Comparison of ENCODE assay signal across 17 mouse cellular contexts in genomic region chr1:119238463-119238862, GRCm38 (mm10).
DNase-seq lines count a peak whose midpoint lies in the region; ATAC-seq lines count a peak whose summit lies in the region.
"Had no signal": no experiment of that assay in that cellular context is flagged by ENCODE, and none has a peak within 500 bp of the region (broad histone marks: within the 10 kb centered on the region; RNA-seq: fewer than 3 reads in every experiment).

No protein-coding gene starts in this region.

- 36% methylated on average over 10 of the region's 10 CpGs for WGBS in kidney, embryonic 14.5 days

- H3K9ac ChIP-seq in kidney, embryonic 14.5 days (ENCODE audit: low read depth, low read length): no peak overlapping the region
- H3K9ac ChIP-seq: limb, embryonic 15.5 days; lung, embryonic 15.5 days had no signal

- peak; percentile 24 for DNase-seq in cerebellum, adult 11 months
- DNase-seq in kidney, adult 18-20 months: no peak
- peak; percentile 58 for DNase-seq in cerebellum, adult 11-12 months
- peak; percentile 22 to 25 for DNase-seq in cerebellum, postnatal 36 days
- DNase-seq in right cerebral cortex, postnatal 4 days: no peak
- DNase-seq in spleen, adult 12 weeks (ENCODE audit: low spot score): no peak
- DNase-seq: gastrocnemius, postnatal 10 days; heart, postnatal 10 days; kidney, postnatal 10 days; thymus, postnatal 14 days had no signal

- H3K4me3 ChIP-seq in kidney, embryonic 14.5 days (ENCODE audit: low read length): no peak overlapping the region
- H3K4me3 ChIP-seq: limb, embryonic 15.5 days; lung, embryonic 15.5 days had no signal

- no peaks in the 10 kb centered on the region for H3K4me1 ChIP-seq in kidney, embryonic 14.5 days (ENCODE audit: control insufficient read depth, insufficient read depth, low read length)
- H3K4me1 ChIP-seq: limb, embryonic 15.5 days; lung, embryonic 15.5 days had no signal

- H3K4me2 ChIP-seq in kidney, embryonic 14.5 days (replicated peaks; ENCODE audit: low read depth, low read length): no peak overlapping the region
- H3K4me2 ChIP-seq: limb, embryonic 15.5 days; lung, embryonic 15.5 days had no signal

- H3K27ac ChIP-seq in kidney, embryonic 14.5 days (ENCODE audit: low read depth, low read length): no peak overlapping the region
- H3K27ac ChIP-seq: limb, embryonic 15.5 days; lung, embryonic 15.5 days; stomach, postnatal 0 days had no signal

- H3K27me3 ChIP-seq in kidney, embryonic 14.5 days (ENCODE audit: control insufficient read depth, insufficient read depth, low read length): no peaks in the 10 kb centered on the region
- H3K27me3 ChIP-seq: limb, embryonic 15.5 days; lung, embryonic 15.5 days had no signal

- no peaks in the 10 kb centered on the region for H3K9me3 ChIP-seq in kidney, embryonic 14.5 days (ENCODE audit: control insufficient read depth, low read length)
- H3K9me3 ChIP-seq: limb, embryonic 15.5 days; lung, embryonic 15.5 days had no signal

- no peak for ATAC-seq in cerebellum, adult (ENCODE audit: insufficient number of reproducible peaks, low FRiP score, low TSS enrichment)
- peak; percentile 55; the same call in 1 of the 2 replicates for ATAC-seq in kidney, embryonic 14.5 days (ENCODE audit: low FRiP score, low TSS enrichment)
- ATAC-seq: activated CD4-positive, CD25-positive, alpha-beta regulatory T cell, adult 4 months; forebrain, embryonic 16.5 days had no signal

- no peaks in the 10 kb centered on the region for H3K36me3 ChIP-seq in kidney, embryonic 14.5 days (ENCODE audit: control insufficient read depth, insufficient read depth, low read length)
- H3K36me3 ChIP-seq: limb, embryonic 15.5 days; lung, embryonic 15.5 days had no signal

Comparison
In these comparisons a context has a peak if more than half of its experiments do, and no peak if none do; other contexts are left out.
1. DNase-seq: peak in cerebellum, adult 11 months (single experiment), cerebellum, adult 11-12 months (single experiment) and cerebellum, postnatal 36 days (2 of 2); none in kidney, adult 18-20 months (single experiment), right cerebral cortex, postnatal 4 days (single experiment) and spleen, adult 12 weeks (single experiment).